Mouse (Mus musculus): ENCODE data around the gene Atp2b1. TPM values are rescaled to one million over a fixed set of nuclear protein-coding genes. Genes with fewer than 3 reads are reported as not detected.

The Atp2b1 gene
- polyA plus RNA-seq, 1 experiment from 2014 or later, result 116 TPM

DNA sequence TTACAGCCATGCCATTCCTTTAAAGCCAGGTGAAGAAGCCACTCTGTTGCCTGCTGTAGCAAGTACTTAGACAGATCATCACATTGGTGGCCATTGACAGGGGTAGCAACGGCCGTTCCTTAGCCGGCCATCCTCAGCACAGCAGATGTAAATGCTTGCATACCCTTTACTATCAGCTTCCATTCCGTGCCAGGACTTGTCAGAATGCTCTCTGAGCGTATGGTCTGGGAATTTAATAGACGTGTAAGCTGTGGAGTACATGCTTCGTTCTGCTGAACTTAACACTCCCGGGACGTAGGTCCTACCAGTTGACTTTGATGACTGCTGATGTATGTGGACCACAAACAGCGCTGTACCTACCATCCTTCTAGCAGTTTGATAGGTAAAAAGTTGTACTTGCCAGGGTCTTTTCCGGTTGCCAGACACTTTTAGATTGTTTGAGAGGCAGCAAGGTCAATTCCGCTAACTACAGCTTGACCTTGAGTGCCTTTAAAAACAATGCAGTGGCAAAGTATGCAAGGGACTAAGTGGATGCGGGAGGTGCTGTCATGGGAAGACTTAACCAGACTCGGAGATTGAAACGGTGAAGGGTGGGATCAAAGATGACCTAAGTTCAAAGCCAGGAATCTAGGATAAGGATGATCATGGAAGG lies 53.2 kb downstream of the Atp2b1 start:
- H3K27ac ChIP-seq (replicated peaks), result no peak overlapping the region
- H3K9me3 ChIP-seq (replicated peaks), result no peaks in the 10 kb centered on the region
- H3K4me3 ChIP-seq (replicated peaks), result no peak overlapping the region
- no peak overlapping the region for H3K9ac ChIP-seq
- no peak for ATAC-seq (ENCODE audit: insufficient number of reproducible peaks, low FRiP score, low TSS enrichment, low read depth)
- 80% methylated on average over 15 of the region's 15 CpGs for WGBS
- H3K4me1 ChIP-seq, result no peaks in the 10 kb centered on the region
- peaks cover 6% of the 10 kb centered on the region for H3K36me3 ChIP-seq
- H3K4me2 ChIP-seq (replicated peaks), result no peak overlapping the region
- no peaks in the 10 kb centered on the region for H3K27me3 ChIP-seq

DNA sequence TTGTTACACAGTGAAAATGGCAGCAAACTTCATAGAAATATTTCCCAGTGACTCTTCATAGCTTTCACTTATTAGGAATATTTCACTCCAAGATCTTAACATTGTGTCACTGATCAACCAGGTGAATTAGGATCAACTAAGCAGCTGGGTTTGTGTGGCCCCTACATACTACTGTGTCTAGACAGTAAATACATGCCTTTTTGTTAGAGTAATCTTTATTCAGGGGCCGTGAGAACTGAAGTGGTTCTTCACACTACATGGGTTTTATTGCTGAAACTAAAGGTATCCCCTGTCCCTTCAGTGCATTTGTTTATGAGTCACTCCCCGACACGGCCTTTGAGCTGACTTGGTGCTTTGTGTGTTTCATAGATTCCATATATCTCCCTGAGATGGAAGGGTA lies 56.7 kb downstream of the Atp2b1 start:
- ATAC-seq (ENCODE audit: insufficient number of reproducible peaks, low FRiP score, low TSS enrichment, low read depth), result no peak
- 94% methylated on average over 3 of the region's 3 CpGs for WGBS
- H3K9ac ChIP-seq, result no peak overlapping the region
- no peak overlapping the region for H3K27ac ChIP-seq (replicated peaks)
- peaks cover 5% of the 10 kb centered on the region for H3K4me1 ChIP-seq
- peaks cover 6% of the 10 kb centered on the region for H3K36me3 ChIP-seq
- no peaks in the 10 kb centered on the region for H3K27me3 ChIP-seq
- no peaks in the 10 kb centered on the region for H3K9me3 ChIP-seq (replicated peaks)
- H3K4me3 ChIP-seq (replicated peaks), result no peak overlapping the region
- no peak overlapping the region for H3K4me2 ChIP-seq (replicated peaks)

DNA sequence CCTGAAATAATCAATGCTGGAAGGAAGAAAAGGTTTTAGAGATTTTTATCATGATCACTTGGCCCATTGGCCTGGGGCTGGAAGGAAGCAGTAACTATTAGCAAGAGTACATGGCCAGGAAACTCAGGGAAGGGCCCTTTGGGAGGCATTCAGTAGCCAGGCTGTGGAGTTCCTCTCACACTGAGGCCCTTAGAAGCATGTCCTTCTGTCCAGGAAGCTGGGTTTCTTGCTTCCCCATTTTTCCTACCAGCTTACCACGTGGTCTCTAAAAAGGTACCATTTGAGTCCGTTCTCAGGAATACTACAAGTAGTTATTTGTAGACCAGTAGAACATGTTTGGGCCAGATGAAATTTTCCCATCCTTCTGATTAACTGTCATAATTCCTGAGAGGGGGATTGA lies 58.2 kb downstream of the Atp2b1 start:
- Histone ChIP-seq H3K4me3 (replicated peaks) (no peak overlapping the region), H3K27ac (replicated peaks) (no peak overlapping the region), H3K36me3 (peaks cover 6% of the 10 kb centered on the region), H3K9ac (no peak overlapping the region), H3K9me3 (replicated peaks) (no peaks in the 10 kb centered on the region), H3K4me1 (peaks cover 11% of the 10 kb centered on the region), H3K27me3 (no peaks in the 10 kb centered on the region), H3K4me2 (replicated peaks) (no peak overlapping the region)
- WGBS, result 57% methylated on average over 2 of the region's 2 CpGs
- ATAC-seq (ENCODE audit: insufficient number of reproducible peaks, low FRiP score, low TSS enrichment, low read depth), result no peak

- H3K36me3 ChIP-seq, result peaks cover 6% of the 10 kb centered on the region
- H3K9ac ChIP-seq, result no peak overlapping the region
- H3K4me2 ChIP-seq (replicated peaks), result no peak overlapping the region
- no peak for ATAC-seq (ENCODE audit: insufficient number of reproducible peaks, low FRiP score, low TSS enrichment, low read depth)
- no peak overlapping the region for H3K4me3 ChIP-seq (replicated peaks)
- H3K27me3 ChIP-seq, result no peaks in the 10 kb centered on the region
- peaks cover 11% of the 10 kb centered on the region for H3K4me1 ChIP-seq
- no peak overlapping the region for H3K27ac ChIP-seq (replicated peaks)
- WGBS, result 56% methylated on average over 18 of the region's 18 CpGs
- H3K9me3 ChIP-seq (replicated peaks), result no peaks in the 10 kb centered on the region
Measured at GRCm38 (mm10) chr10:98972912-98973605, 58.9 kb downstream of the Atp2b1 start.

DNA sequence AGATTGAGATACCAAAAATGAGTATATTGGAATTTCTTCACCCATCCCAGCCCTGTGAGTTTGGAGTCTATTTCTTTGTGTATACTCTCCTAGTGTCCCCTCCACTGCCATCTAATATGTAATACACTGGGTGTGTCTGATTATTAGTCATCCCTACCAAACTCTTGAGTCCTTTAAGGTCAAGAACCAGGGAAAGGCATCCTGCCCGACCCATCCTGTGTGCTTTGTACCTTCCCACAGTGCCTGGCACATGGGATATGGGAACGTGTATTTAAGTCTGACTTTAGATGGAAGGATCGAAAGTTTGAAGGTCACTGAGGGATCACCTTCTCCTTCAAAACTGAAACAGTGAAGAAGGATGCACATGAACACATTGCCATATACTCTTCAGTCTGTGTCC lies 60.4 kb downstream of the Atp2b1 start:
- WGBS, result 86% methylated on average over 3 of the region's 3 CpGs
- H3K9me3 ChIP-seq (replicated peaks), result no peaks in the 10 kb centered on the region

GRCm38 (mm10) chr10:98975611-98976010 lies 61.4 kb downstream of the Atp2b1 start:
- no peak overlapping the region for H3K4me2 ChIP-seq (replicated peaks)
- no peak overlapping the region for H3K4me3 ChIP-seq (replicated peaks)
- no peak for ATAC-seq (ENCODE audit: insufficient number of reproducible peaks, low FRiP score, low TSS enrichment, low read depth)
- no peaks in the 10 kb centered on the region for H3K9me3 ChIP-seq (replicated peaks)
- H3K27ac ChIP-seq (replicated peaks), result no peak overlapping the region
- no peaks in the 10 kb centered on the region; the same call in 1 of the 2 replicates for H3K36me3 ChIP-seq
- H3K9ac ChIP-seq, result no peak overlapping the region
- H3K4me1 ChIP-seq, result peaks cover 15% of the 10 kb centered on the region
- H3K27me3 ChIP-seq, result no peaks in the 10 kb centered on the region
- 80% methylated on average over 6 of the region's 6 CpGs for WGBS

More for the DNA sequence above, 60.4 kb downstream of the Atp2b1 start:
- H3K4me2 ChIP-seq (replicated peaks), result no peak overlapping the region
- no peak overlapping the region for H3K9ac ChIP-seq
- no peak overlapping the region for H3K27ac ChIP-seq (replicated peaks)
- no peaks in the 10 kb centered on the region; the same call in 1 of the 2 replicates for H3K36me3 ChIP-seq
- no peak for ATAC-seq (ENCODE audit: insufficient number of reproducible peaks, low FRiP score, low TSS enrichment, low read depth)
- no peaks in the 10 kb centered on the region for H3K27me3 ChIP-seq
- H3K4me3 ChIP-seq (replicated peaks), result no peak overlapping the region
- H3K4me1 ChIP-seq, result peaks cover 12% of the 10 kb centered on the region

DNA sequence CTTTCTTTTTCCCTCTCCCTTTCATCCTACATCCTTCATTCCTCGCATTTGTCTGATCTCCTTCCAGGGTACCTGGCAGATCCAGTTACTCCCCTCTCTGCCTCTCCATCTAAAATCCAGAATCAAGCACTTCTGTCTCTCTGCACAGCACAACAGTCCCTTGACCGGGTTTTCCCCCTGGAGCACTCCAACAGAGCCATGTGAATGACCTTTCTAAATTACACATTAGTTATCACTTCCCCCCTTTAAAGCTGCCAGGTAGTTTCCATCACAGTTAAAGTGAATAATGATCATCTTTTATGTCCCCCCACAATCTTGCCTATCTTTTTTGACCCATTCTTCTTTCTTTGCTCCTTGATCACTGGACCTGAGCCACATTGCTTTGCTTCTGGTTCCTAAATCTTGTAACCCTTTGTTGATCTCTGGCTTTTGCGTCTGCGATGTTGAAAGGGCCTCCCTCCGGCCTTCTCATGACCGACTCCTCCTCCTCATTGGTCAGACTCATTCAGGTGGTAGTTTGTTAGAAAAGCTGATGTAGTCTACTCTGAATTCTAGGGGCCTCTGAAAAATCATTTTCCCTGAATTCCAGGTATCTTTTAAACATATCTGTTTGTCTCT lies 62.8 kb downstream of the Atp2b1 start:
- Histone ChIP-seq H3K4me1 (peaks cover 15% of the 10 kb centered on the region), H3K4me2 (replicated peaks) (no peak overlapping the region), H3K4me3 (replicated peaks) (no peak overlapping the region), H3K9ac (no peak overlapping the region), H3K27me3 (no peaks in the 10 kb centered on the region), H3K27ac (replicated peaks) (no peak overlapping the region), H3K36me3 (no peaks in the 10 kb centered on the region), H3K9me3 (replicated peaks) (no peaks in the 10 kb centered on the region)
- WGBS, result 70% methylated on average over 6 of the region's 6 CpGs
- ATAC-seq (ENCODE audit: insufficient number of reproducible peaks, low FRiP score, low TSS enrichment, low read depth), result no peak

DNA sequence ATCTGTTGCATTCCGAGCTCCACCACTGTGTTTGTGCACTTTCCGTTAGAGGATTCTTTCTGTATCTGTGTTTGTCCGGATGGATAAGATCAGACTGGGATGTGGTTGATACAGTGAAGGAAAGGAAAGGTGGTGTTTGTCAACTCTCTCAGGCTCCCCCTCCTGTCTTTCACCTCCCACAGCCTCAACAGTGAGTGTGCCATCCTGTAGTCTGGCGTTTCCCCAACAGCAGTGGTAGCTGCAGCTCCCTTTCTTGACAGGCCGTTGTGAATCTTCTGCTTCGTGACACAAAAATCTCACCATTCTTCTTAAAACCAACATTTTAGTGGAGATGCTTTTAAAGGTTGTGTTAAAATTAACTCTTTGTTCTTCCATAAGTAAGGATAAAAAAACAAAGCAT lies 64.6 kb downstream of the Atp2b1 start:
- Histone ChIP-seq H3K4me1 (peaks cover 15% of the 10 kb centered on the region), H3K9me3 (replicated peaks) (no peaks in the 10 kb centered on the region), H3K36me3 (no peaks in the 10 kb centered on the region), H3K27me3 (no peaks in the 10 kb centered on the region), H3K4me3 (replicated peaks) (no peak overlapping the region), H3K4me2 (replicated peaks) (no peak overlapping the region), H3K27ac (replicated peaks) (no peak overlapping the region), H3K9ac (no peak overlapping the region)
- no peak for ATAC-seq (ENCODE audit: insufficient number of reproducible peaks, low FRiP score, low TSS enrichment, low read depth)
- 72% methylated on average over 6 of the region's 6 CpGs for WGBS

- 73% methylated on average over 7 of the region's 7 CpGs for WGBS
- Histone ChIP-seq H3K4me3 (replicated peaks) (no peak overlapping the region), H3K4me1 (peaks cover 15% of the 10 kb centered on the region), H3K27ac (replicated peaks) (no peak overlapping the region), H3K9ac (no peak overlapping the region), H3K36me3 (no peaks in the 10 kb centered on the region), H3K27me3 (no peaks in the 10 kb centered on the region), H3K9me3 (replicated peaks) (no peaks in the 10 kb centered on the region), H3K4me2 (replicated peaks) (no peak overlapping the region)
- ATAC-seq (ENCODE audit: insufficient number of reproducible peaks, low FRiP score, low TSS enrichment, low read depth), result no peak
Measured at GRCm38 (mm10) chr10:98979296-98979695, 65.1 kb downstream of the Atp2b1 start.

GRCm38 (mm10) chr10:98979951-98980350 lies 65.7 kb downstream of the Atp2b1 start:
- Histone ChIP-seq H3K27ac (replicated peaks) (no peak overlapping the region), H3K4me3 (replicated peaks) (no peak overlapping the region), H3K27me3 (no peaks in the 10 kb centered on the region), H3K9me3 (replicated peaks) (no peaks in the 10 kb centered on the region), H3K9ac (no peak overlapping the region), H3K36me3 (no peaks in the 10 kb centered on the region), H3K4me1 (peaks cover 15% of the 10 kb centered on the region), H3K4me2 (replicated peaks) (no peak overlapping the region)
- ATAC-seq (ENCODE audit: insufficient number of reproducible peaks, low FRiP score, low TSS enrichment, low read depth), result no peak
- WGBS, result 64% methylated on average over 8 of the region's 8 CpGs

GRCm38 (mm10) chr10:98991964-98992363 lies 77.8 kb downstream of the Atp2b1 start:
- no peak overlapping the region for H3K27ac ChIP-seq (replicated peaks)
- H3K36me3 ChIP-seq, result peaks cover 51% of the 10 kb centered on the region
- 74% methylated on average over 3 of the region's 3 CpGs for WGBS
- H3K27me3 ChIP-seq, result no peaks in the 10 kb centered on the region
- H3K4me2 ChIP-seq (replicated peaks), result no peak overlapping the region
- ATAC-seq (ENCODE audit: insufficient number of reproducible peaks, low FRiP score, low TSS enrichment, low read depth), result no peak
- H3K9ac ChIP-seq, result no peak overlapping the region
- H3K4me1 ChIP-seq, result no peaks in the 10 kb centered on the region
- H3K9me3 ChIP-seq (replicated peaks), result no peaks in the 10 kb centered on the region
- H3K4me3 ChIP-seq (replicated peaks), result no peak overlapping the region
